ENCODE assay signal across 8 mouse cellular contexts in genomic region chr15:81856030-81856790, GRCm38 (mm10). TPM values are rescaled to one million over a fixed set of nuclear protein-coding genes. Genes with fewer than 3 reads are reported as not detected.
DNase-seq lines count a peak whose midpoint lies in the region; ATAC-seq and TF ChIP-seq lines count a peak whose summit lies in the region.

No protein-coding gene starts in this region.

- WGBS in hindbrain, embryonic 10.5 days, result under 1% methylated on average over 28 of the region's 28 CpGs

- peak overlapping the region; percentile 92 for H3K4me3 ChIP-seq in hindbrain, embryonic 10.5 days

- peak overlapping the region; percentile 93 for H3K27ac ChIP-seq in hindbrain, embryonic 10.5 days

- in situ Hi-C loops in Patski (cut with MboI; ENCODE audit: low pct_unique_long_range_greater_than_20kb), result no loop called here

- no peaks in the 10 kb centered on the region for H3K27me3 ChIP-seq in Patski
- H3K27me3 ChIP-seq in hindbrain, embryonic 10.5 days (ENCODE audit: insufficient read depth, poor library complexity, severe bottlenecking), result no peaks in the 10 kb centered on the region

- peaks cover 40% of the 10 kb centered on the region for H3K4me1 ChIP-seq in hindbrain, embryonic 10.5 days (replicated peaks)

- H3K9me3 ChIP-seq in hindbrain, embryonic 10.5 days, result no peaks in the 10 kb centered on the region

- POLR2A ChIA-PET in Patski (lab: Charles Lee), result interaction anchor here (0.6 to 3.2 kb wide), 2 partner anchors 25 to 45 kb away, joined by 3 to 9 read pairs; no protein-coding TSS in a partner anchor

- CTCF ChIA-PET in Patski (lab: Charles Lee), result no interaction called here

- peaks cover 38% of the 10 kb centered on the region for H3K36me3 ChIP-seq in hindbrain, embryonic 10.5 days

- peak; percentile 59 for ATAC-seq in Patski
- peak; percentile 67 for ATAC-seq in frontal cortex, adult (ENCODE audit: low TSS enrichment)

- peak; percentile 74 for DNase-seq in Patski (ENCODE audit: low read depth, low spot score)
- DNase-seq in cerebellum, adult 9-10 months, result peak; percentile 95
- DNase-seq in hindbrain, embryonic 10.5 days (ENCODE audit: low spot score), result peak; percentile 90
- peak; percentile 70 to 88 for DNase-seq in layer of hippocampus, postnatal 14 days (ENCODE audit: low spot score in 2 of 2)
- peak; percentile 83 for DNase-seq in lung, postnatal 14 days
- DNase-seq in retina, adult 2 months (ENCODE audit: low read depth, low spot score), result peak; percentile 83
- DNase-seq in thymus, postnatal 25 days, result peak; percentile 79

- TF ChIP-seq CTCF in Patski (IDR thresholded peaks at IDR 0.05), result no peak

RNA-seq across cellular contexts. Expression of gene Tob2, which starts 2.4 kb away (rescaled TPM):
- 27.3 TPM for polyA plus RNA-seq in Patski (2021)
- polyA plus RNA-seq in hindbrain, embryonic 10.5 days (2016; fragmentation: Nextera tagmentation; extraction: Ambion mirVana), result 18.6 and 19.1 TPM in 2 replicates
- total RNA-seq in layer of hippocampus, postnatal 14 days (2021), result 10 to 100 TPM; 24.6 to 31.6 TPM

RNA-seq across cellular contexts. Expression of gene Phf5a, which starts 15.5 kb away (rescaled TPM):
- 68.2 TPM for polyA plus RNA-seq in Patski (2021)
- polyA plus RNA-seq in hindbrain, embryonic 10.5 days (2016; fragmentation: Nextera tagmentation; extraction: Ambion mirVana), result 212 and 249 TPM in 2 replicates
- 10 to 100 TPM; 31.0 to 39.0 TPM for total RNA-seq in layer of hippocampus, postnatal 14 days (2021)

RNA-seq across cellular contexts. Expression of gene Aco2, which starts 15.9 kb away (rescaled TPM):
- polyA plus RNA-seq in Patski (2021), result 559 TPM
- polyA plus RNA-seq in hindbrain, embryonic 10.5 days (2016; fragmentation: Nextera tagmentation; extraction: Ambion mirVana), result 157 and 175 TPM in 2 replicates
- 100 to 1,000 TPM; 481 to 503 TPM for total RNA-seq in layer of hippocampus, postnatal 14 days (2021)

RNA-seq across cellular contexts. Expression of gene Tef, which starts 54.0 kb away (rescaled TPM):
- polyA plus RNA-seq in Patski (2021), result 61.5 TPM
- polyA plus RNA-seq in hindbrain, embryonic 10.5 days (2016; fragmentation: Nextera tagmentation; extraction: Ambion mirVana), result 16.4 and 19.4 TPM in 2 replicates
- total RNA-seq in layer of hippocampus, postnatal 14 days (2021), result 100 to 1,000 TPM; 184 TPM

Comparison
In these comparisons a context has a peak if more than half of its experiments do, and no peak if none do; other contexts are left out.
1. Peak in every context shown above with its lines: DNase-seq, ATAC-seq, H3K4me3 ChIP-seq and H3K27ac ChIP-seq.